In the genomic region with DNA sequence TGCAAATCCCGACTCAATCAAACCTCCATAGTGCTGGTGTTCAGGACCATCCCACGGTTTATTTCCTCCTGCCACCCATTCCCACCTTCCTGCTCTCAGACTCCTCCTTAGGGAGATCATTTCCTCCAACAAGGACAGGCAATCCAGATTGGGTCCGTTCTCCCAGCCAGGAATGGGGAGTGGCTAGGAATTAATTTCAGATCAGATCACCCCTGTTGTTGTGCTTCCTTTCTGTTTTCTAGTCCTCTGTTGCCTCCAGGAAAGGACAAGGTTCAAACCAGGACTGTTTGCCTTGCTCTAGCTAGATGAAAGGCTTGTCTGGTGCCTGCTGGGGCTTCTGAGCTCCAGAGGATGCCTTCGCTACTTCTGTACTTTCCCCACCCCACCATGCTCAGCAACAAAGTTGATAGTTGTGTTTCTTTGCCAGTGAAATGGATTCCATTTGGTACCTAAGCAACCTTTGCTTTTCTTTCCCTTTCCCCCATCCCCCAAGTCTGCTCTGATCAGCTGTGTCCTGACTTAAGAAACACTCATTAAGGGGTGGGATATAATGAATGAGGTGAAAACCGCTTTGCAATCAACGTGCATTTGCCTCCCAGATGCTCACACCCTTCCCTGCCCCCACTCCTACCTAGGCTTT, we compare ENCODE assay signal across 10 mouse cellular contexts. TPM values are rescaled to one million over a fixed set of nuclear protein-coding genes. Genes with fewer than 3 reads are reported as not detected.
DNase-seq lines count a peak whose midpoint lies in the region; ATAC-seq and TF ChIP-seq lines count a peak whose summit lies in the region.
"Had no signal": no experiment of that assay in that cellular context is flagged by ENCODE, and none has a peak within 500 bp of the region (broad histone marks: within the 10 kb centered on the region; RNA-seq: fewer than 3 reads in every experiment).

No protein-coding gene starts in this region.

- no peak for ATAC-seq in hindbrain, embryonic 15.5 days (ENCODE audit: low FRiP score, low read depth)

- H3K9ac ChIP-seq in hindbrain, embryonic 15.5 days, result 0 out of 2 replicates have a peak overlapping the region, but pooled peaks have one; percentile 18

- intact Hi-C loops in gastrocnemius, adult 2 months (cut with DNase I), result no loop called here
- intact Hi-C loops in gastrocnemius, postnatal 36 days (cut with DNase I), result loop anchor here (5.0 kb wide), 2 partner anchors 47 to 62 kb away; no protein-coding TSS in a partner anchor

- TF ChIP-seq POLR2A in spleen, adult 2 months (IDR thresholded peaks at IDR 0.05; ENCODE audit: low read depth, low read length), result no peak

- H3K27ac ChIP-seq in gastrocnemius, adult 2 months, result peak overlapping the region; percentile 81
- H3K27ac ChIP-seq in spleen, adult 2 months (ENCODE audit: insufficient read depth, low read length), result 0 out of 2 replicates have a peak overlapping the region, but pooled peaks have one; percentile 30
- H3K27ac ChIP-seq in hindbrain, embryonic 15.5 days (replicated peaks), result peak overlapping the region; percentile 67

- H3K4me1 ChIP-seq in spleen, adult 2 months (ENCODE audit: control insufficient read depth, insufficient read depth, insufficient read length), result peaks cover 20% of the 10 kb centered on the region
- H3K4me1 ChIP-seq in hindbrain, embryonic 15.5 days (replicated peaks), result peaks cover 38% of the 10 kb centered on the region

- H3K27me3 ChIP-seq in spleen, adult 2 months (ENCODE audit: control insufficient read depth, insufficient read depth, low read length), result 0 out of 2 replicates have a peak, but pooled peaks cover 1% of the 10 kb centered on the region
- no peaks in the 10 kb centered on the region for H3K27me3 ChIP-seq in hindbrain, embryonic 15.5 days

- no peak for DNase-seq in gastrocnemius, adult 2 months
- no peak for DNase-seq in gastrocnemius, postnatal 36 days
- no peak for DNase-seq in spleen, adult 2 months (ENCODE audit: low read depth in 1 of 2, low spot score in 2 of 2)
- DNase-seq in spleen, adult 12 weeks (ENCODE audit: low spot score), result no peak
- DNase-seq in thymus, adult 18-20 months, result no peak
- DNase-seq in thymus, postnatal 4 days, result no peak
- DNase-seq in layer of hippocampus, adult 18-20 months (ENCODE audit: low spot score in 2 of 2), result no peak
- DNase-seq: lung, postnatal 14 days had no signal

- WGBS in spleen, adult 2 months, result 85% methylated on average over 6 of the region's 6 CpGs
- 31% methylated on average over 6 of the region's 6 CpGs for WGBS in hindbrain, embryonic 15.5 days

- H3K36me3 ChIP-seq in spleen, adult 2 months (ENCODE audit: control insufficient read depth, insufficient read depth, low read length), result peaks cover 5% of the 10 kb centered on the region; the same call in 1 of the 2 replicates
- H3K36me3 ChIP-seq in hindbrain, embryonic 15.5 days, result no peaks in the 10 kb centered on the region

- no peaks in the 10 kb centered on the region for H3K9me3 ChIP-seq in hindbrain, embryonic 15.5 days

- H3K4me2 ChIP-seq in hindbrain, embryonic 15.5 days, result peak overlapping the region; percentile 80

- peak overlapping the region; percentile 99 for H3K4me3 ChIP-seq in gastrocnemius, adult 2 months
- no peak overlapping the region for H3K4me3 ChIP-seq in spleen, adult 2 months (ENCODE audit: extremely low read depth, insufficient read depth, insufficient read length)
- H3K4me3 ChIP-seq in hindbrain, embryonic 15.5 days, result peak overlapping the region; percentile 66
- H3K4me3 ChIP-seq: erythroblast, embryonic 14.5 days had no signal

- TF ChIP-seq CTCF in gastrocnemius, adult 2 months (IDR thresholded peaks at IDR 0.05), result no peak
- TF ChIP-seq CTCF in spleen, adult 2 months (IDR thresholded peaks at IDR 0.05; ENCODE audit: extremely low read depth, insufficient read depth, insufficient read length, insufficient replicate concordance), result no peak

RNA-seq across cellular contexts. Expression of a gene that starts 5.0 kb away (rescaled TPM):
- total RNA-seq in gastrocnemius, adult 2 months (2021), result 10 to 100 TPM; 21.5 to 28.2 TPM
- total RNA-seq in gastrocnemius, postnatal 36 days (2021), result 10 to 100 TPM; 18.6 to 23.7 TPM
- 33.2 and 50.3 TPM in 2 replicates for polyA plus RNA-seq in spleen, adult 2 months (2012; rRNA removed)
- polyA plus RNA-seq in hindbrain, embryonic 15.5 days (2015; fragmentation: Nextera tagmentation; extraction: Ambion mirVana), result 72.9 and 87.3 TPM in 2 replicates
- total RNA-seq in layer of hippocampus, adult 18-20 months (2021), result 10 to 100 TPM; 76.4 to 76.9 TPM

Comparison
In these comparisons a context has a peak if more than half of its experiments do, and no peak if none do; other contexts are left out.
1. H3K27ac ChIP-seq: peak in every context shown above with its lines; median percentile 81 in gastrocnemius, adult 2 months; 67 in hindbrain, embryonic 15.5 days; 30 in spleen, adult 2 months.